Mouse (Mus musculus) gastrocnemius, adult 18-20 months (tissue): Measurements from ENCODE around the gene Canx. TPM values are rescaled to one million over a fixed set of nuclear protein-coding genes. Genes with fewer than 3 reads are reported as not detected.

Experiments
- microRNA-seq: library from miRNA; unstranded; fragments of <30 nt; microRNA quantifications from one replicate; pipeline ENCODE4 v1.2.0, GENCODE M21; 2021
- total RNA-seq, 2 experiments: library from RNA; stranded (reverse); gene quantifications; 2 replicates each; pipeline ENCODE4 v1.2.3; 2021

Gene Canx
- total RNA-seq, 2 experiments from 2014 or later, result 92.2 to 110 TPM

Small RNAs within 50 kb of the gene (microRNA-seq; reads per million reads assigned to microRNA genes)
- gene Mir804, result not detected

Other genes starting within 250 kb of the Canx start
- 10 to 100 TPM; 21.3 to 22.8 TPM for gene Tbc1d9b, start 194.3 kb downstream of the Canx start, total RNA-seq
- 1 to 10 TPM; 2.4 to 2.7 TPM for gene Mrnip, start 151.2 kb downstream of the Canx start, total RNA-seq
- 100 to 1,000 TPM; 521 to 604 TPM for gene Sqstm1, start 114.8 kb downstream of the Canx start, total RNA-seq
- gene Mgat4b, start 114.8 kb downstream of the Canx start, total RNA-seq, result 10 to 100 TPM; 38.3 to 39.1 TPM
- 1 to 10 TPM in 1 of 2 experiments, under 1 TPM in 1; 0.89 to 2.7 TPM for gene Ltc4s, start 87.1 kb downstream of the Canx start, total RNA-seq
- gene Maml1, start 33.4 kb downstream of the Canx start, total RNA-seq, result 1 to 10 TPM; 4.9 to 7.4 TPM
- gene Cby3, start 28.8 kb upstream of the Canx start, total RNA-seq, result not detected
- 10 to 100 TPM; 74.6 to 98.6 TPM for gene Hnrnph1, start 51.3 kb upstream of the Canx start, total RNA-seq
- 10 to 100 TPM; 23.6 to 25.9 TPM for gene Rufy1, start 105.5 kb upstream of the Canx start, total RNA-seq